Mouse (Mus musculus) heart, adult 2 months (tissue): ENCODE measurements at regions not wholly inside any gene's neighbourhood (a gene's known extent, or its start where the extent isn't known, plus 50 kb on each side); places are given as distances from the start of the nearest gene placed in this dataset.

Experiments used
- DNase-seq, 2 experiments: peaks; one replicate each; pipeline ENCODE4 v3.0.0; 2021
- H3K27ac ChIP-seq: fragments of 200-600 bp; 2 replicates; pipeline ENCODE4 v1.8.1; 2022
- H3K27me3 ChIP-seq: fragments of 200-500 bp; 2 replicates; pipeline ENCODE4 v1.6.1; 2012; ENCODE audit warnings: mild to moderate bottlenecking, low read length, inconsistent platforms, mixed read lengths; ENCODE audit not compliant: control insufficient read depth, insufficient read depth
- H3K36me3 ChIP-seq: fragments of 200-500 bp; 2 replicates; pipeline ENCODE4 v1.6.1; 2012; ENCODE audit warnings: low read length, inconsistent platforms; ENCODE audit not compliant: control insufficient read depth, insufficient read depth
- H3K4me1 ChIP-seq: fragments of 200-500 bp; 2 replicates; pipeline ENCODE4 v1.6.1; 2011; ENCODE audit warnings: low read length; ENCODE audit not compliant: control insufficient read depth, insufficient read depth
- H3K4me3 ChIP-seq: fragments of 200-600 bp; 2 replicates; pipeline ENCODE4 v1.8.1; 2022
- H3K79me2 ChIP-seq: fragments of 200-500 bp; replicated peaks from 2 replicates; pipeline ENCODE4 v1.6.1; 2012; ENCODE audit warnings: mild to moderate bottlenecking, inconsistent platforms, low read length, moderate library complexity, mixed read lengths; ENCODE audit not compliant: control insufficient read depth, insufficient read depth
- H3K9ac ChIP-seq: fragments of 200-500 bp; 2 replicates; pipeline ENCODE4 v1.6.1; 2012; ENCODE audit warnings: low read depth, mild to moderate bottlenecking, control low read depth, inconsistent platforms, low read length, mixed read lengths
- CTCF ChIP-seq: fragments of 200-600 bp; IDR thresholded peaks from 2 replicates; pipeline ENCODE4 v1.8.1; 2022; ENCODE audit warnings: antibody characterized with exemption, mild to moderate bottlenecking, moderate library complexity
- EP300 ChIP-seq: fragments of 200-500 bp; IDR thresholded peaks from 2 replicates; pipeline ENCODE4 v1.6.1; 2011; ENCODE audit warnings: low read depth, low read length, control low read depth; ENCODE audit not compliant: insufficient read depth
- POLR2A ChIP-seq: fragments of 200-500 bp; IDR thresholded peaks from 2 replicates; pipeline ENCODE4 v1.6.1; 2011; ENCODE audit warnings: mild to moderate bottlenecking, low read depth, low read length, control low read depth; ENCODE audit not compliant: insufficient read depth
- WGBS: fragments of 180-500 bp; shearing (Covaris S2); methylation state at CpG from one replicate; pipeline ENCODE4 v1.1.7; 2018; 5-methylcytosine and 5-hydroxymethylcytosine counted together
- intact Hi-C: fragments of 180-260 bp; cut with DNase I; formaldehyde crosslinking; loops from one replicate; pipeline ENCODE4 v1.15.1; 2025

DNA sequence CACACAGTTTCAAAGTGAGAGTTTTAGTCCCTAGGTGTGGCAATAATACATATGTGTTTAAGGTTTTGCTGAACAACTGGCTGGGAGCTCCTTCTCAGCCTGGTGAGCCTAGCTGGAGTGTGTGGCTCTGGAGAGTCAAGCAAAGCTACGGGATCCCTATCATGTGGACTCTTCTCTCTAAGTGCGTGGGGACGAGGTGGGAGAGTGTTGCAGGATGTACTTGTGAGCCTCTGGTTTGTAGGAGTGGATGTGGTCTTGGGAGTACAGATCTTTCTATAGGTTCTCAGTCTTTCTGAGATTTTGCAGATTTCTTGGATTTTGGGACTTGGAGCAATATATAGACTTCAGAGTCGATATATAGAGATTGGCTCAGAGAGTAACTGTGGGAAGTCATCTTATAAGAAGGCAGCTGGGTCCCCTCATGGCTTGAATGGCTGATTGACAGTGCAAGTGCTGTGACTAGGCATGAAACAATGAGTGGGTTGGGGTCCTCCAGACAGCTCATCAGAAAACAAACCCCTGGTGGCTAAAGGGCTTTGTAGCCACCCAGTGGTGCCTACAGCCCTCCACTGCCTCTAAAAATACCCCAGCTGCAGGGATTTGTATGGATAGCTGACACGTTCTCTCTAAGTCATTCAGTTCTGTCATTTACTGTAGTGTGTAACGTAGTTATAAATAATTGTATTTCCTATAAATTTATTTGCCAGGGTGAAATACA, 486.1 kb downstream of the Cdh26 start:
- no peaks in the 10 kb centered on the region for H3K4me1 ChIP-seq
- TF ChIP-seq POLR2A (no peak), CTCF (no peak), EP300 (no peak)
- 83% methylated on average over 6 of the region's 6 CpGs for WGBS

DNA sequence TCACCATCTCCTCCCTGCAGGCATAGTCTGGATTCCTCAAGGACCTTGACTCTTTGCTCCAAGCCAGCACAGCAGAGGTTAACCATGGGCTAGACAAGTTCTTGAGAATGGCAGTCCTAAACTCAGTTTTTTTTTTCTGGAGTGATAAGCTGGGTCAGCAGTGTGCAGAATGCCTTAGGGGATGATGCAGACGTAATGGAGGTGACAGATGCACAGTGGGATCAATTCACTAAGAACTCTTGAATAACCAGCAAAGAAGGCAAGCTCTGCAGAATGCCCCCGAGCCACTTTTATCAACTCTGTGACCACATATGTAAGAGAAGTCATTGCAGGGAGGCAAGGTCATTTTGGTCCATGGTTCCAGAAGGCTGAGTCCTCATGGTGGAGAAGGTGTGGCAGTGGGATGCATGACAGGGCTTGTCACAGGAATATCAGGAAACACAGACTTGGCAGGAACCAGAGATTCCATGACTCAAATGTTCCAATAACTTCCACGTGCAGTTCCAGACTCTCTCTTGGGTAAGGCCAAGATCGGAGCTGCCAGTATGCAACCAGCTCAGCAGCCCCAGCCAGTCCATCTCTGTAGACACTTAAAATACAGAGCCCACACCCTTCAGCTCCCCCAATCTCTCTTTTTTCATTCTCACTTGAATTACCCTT, 494.3 kb downstream of the Cdh26 start:
- intact Hi-C loops = no loop called here
- H3K4me1 ChIP-seq = peaks cover 2% of the 10 kb centered on the region; the same call in 1 of the 2 replicates
- TF ChIP-seq POLR2A (no peak), EP300 (peak; percentile 94)
- no peaks in the 10 kb centered on the region for H3K36me3 ChIP-seq
- 18% methylated on average over 4 of the region's 4 CpGs for WGBS
- DNase-seq = peak; percentile 29 to 61
- no peaks in the 10 kb centered on the region for H3K79me2 ChIP-seq
- H3K27ac ChIP-seq = peak overlapping the region; percentile 45
- H3K4me3 ChIP-seq = no peak overlapping the region
- H3K27me3 ChIP-seq = no peaks in the 10 kb centered on the region
- no peak overlapping the region for H3K9ac ChIP-seq

More for the DNA sequence above, 486.1 kb downstream of the Cdh26 start:
- Histone ChIP-seq H3K4me3 (no peak overlapping the region), H3K79me2 (no peaks in the 10 kb centered on the region), H3K27ac (no peak overlapping the region), H3K36me3 (no peaks in the 10 kb centered on the region), H3K27me3 (no peaks in the 10 kb centered on the region), H3K9ac (no peak overlapping the region)
- intact Hi-C loops = no loop called here
- DNase-seq = no peak

DNA sequence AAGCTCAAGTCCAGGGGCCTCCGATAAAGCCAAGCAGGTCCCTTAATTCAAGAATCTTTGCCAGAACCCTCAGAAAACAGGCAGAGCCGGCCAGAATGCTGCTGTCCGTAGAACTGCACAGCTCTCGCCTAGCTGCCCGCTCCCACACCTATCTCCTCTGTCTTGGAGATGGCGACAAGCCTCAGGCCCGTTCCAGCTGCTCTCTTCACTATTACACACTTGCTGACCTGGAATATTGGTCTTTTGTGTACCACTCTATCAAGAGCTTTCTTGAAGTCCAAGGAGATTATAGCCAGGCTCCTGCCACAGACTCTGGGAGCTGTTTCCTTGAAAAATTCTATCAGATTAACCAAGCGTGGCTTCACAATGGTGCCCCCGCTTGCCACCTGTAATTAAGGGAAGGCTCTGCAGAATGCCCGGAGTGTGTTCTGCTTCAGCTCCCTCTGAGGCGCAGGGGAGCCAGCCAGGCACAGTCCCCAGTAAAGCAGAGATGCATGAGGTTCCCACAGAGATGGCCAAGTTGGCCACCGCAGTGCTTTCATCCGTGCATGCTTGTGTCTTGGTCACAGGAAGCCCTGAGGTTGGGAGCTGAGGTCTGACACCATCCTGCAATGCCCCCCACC, 496.8 kb downstream of the Cdh26 start:
- H3K4me3 ChIP-seq = no peak overlapping the region

DNA sequence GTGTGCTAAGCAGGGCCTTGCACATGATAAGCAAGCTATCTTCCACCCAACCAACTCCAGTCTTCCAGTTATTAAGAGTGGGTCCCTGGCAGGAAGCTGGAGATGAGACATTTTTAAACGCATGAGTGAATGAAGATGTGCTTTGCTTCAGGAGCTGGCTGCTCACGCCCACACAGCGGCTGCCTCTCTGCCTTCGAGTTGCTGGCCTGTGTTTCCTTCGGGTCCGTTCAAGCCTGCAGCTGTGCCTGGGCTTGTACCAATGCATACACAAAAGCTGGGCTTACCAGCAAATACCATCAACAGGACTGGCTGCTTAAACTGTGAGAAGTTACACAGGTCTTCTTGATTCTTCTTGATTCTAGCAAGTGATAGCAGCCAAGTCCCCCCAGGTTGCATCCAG, 498.7 kb downstream of the Cdh26 start:
- no peaks in the 10 kb centered on the region for H3K79me2 ChIP-seq
- H3K27ac ChIP-seq = no peak overlapping the region
- no peaks in the 10 kb centered on the region for H3K36me3 ChIP-seq
- H3K4me1 ChIP-seq = peaks cover 2% of the 10 kb centered on the region; the same call in 1 of the 2 replicates
- TF ChIP-seq POLR2A (no peak), CTCF (no peak), EP300 (no peak)
- 68% methylated on average over 6 of the region's 6 CpGs for WGBS
- DNase-seq = no peak
- H3K4me3 ChIP-seq = no peak overlapping the region
- intact Hi-C loops = no loop called here
- no peak overlapping the region for H3K9ac ChIP-seq
- no peaks in the 10 kb centered on the region for H3K27me3 ChIP-seq

More for the DNA sequence above, 496.8 kb downstream of the Cdh26 start:
- TF ChIP-seq POLR2A (no peak), CTCF (no peak), EP300 (no peak)
- Histone ChIP-seq H3K36me3 (no peaks in the 10 kb centered on the region), H3K27ac (no peak overlapping the region), H3K79me2 (no peaks in the 10 kb centered on the region), H3K9ac (no peak overlapping the region), H3K4me1 (peaks cover 2% of the 10 kb centered on the region; the same call in 1 of the 2 replicates), H3K27me3 (no peaks in the 10 kb centered on the region)
- intact Hi-C loops = no loop called here
- 66% methylated on average over 13 of the region's 13 CpGs for WGBS
- no peak for DNase-seq

DNA sequence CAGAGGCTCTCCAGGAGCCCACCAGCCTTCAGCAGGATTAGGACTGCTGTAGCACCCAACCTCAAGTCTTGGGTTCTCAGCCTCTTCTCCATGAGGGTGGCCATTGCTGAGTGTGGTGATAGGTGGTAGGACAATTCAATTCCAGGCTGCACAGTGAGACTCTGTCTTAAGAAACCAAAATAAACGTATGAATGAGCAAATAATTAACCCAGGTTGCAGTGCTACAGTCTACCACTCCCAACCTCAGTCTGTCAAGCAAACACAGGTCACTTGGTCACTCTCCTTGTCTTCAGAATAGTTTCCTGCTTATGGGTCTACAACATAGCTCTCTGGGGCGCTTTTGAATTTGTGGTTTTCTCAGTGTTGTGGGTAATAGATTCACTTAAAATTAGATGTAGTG, 499.8 kb downstream of the Cdh26 start:
- peaks cover 1% of the 10 kb centered on the region; the same call in 1 of the 2 replicates for H3K4me1 ChIP-seq
- no peak overlapping the region for H3K9ac ChIP-seq
- whole genome bisulfite sequencing = 58% methylated on average over 2 of the region's 2 CpGs
- no peaks in the 10 kb centered on the region for H3K27me3 ChIP-seq
- no peaks in the 10 kb centered on the region for H3K36me3 ChIP-seq
- no peak overlapping the region for H3K27ac ChIP-seq
- intact Hi-C loops = no loop called here
- no peak for DNase-seq
- H3K79me2 ChIP-seq = no peaks in the 10 kb centered on the region
- TF ChIP-seq POLR2A = no peak
- TF ChIP-seq EP300 = no peak
- TF ChIP-seq CTCF = no peak
- no peak overlapping the region for H3K4me3 ChIP-seq

DNA sequence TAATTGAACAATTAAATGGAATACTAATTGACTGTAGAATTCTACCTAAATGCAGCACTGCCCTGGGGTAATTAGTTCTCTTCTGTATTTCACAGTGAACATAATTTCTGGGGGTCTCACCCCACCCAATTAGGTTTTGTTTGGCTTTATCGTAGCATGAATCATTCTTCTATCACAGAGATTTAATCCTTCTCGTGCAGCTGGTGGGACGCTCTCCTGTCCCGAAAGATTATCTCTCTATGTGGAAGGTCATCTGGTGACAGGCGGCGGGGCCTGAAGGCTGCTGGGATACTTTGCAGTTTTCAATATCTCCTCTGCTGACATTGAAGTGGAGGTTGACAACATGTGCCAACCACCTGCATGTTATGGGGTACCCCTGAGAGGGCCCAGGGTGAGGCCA, 493.8 kb upstream of the Cdh4 start:
- no peak for DNase-seq
- H3K4me1 ChIP-seq = no peaks in the 10 kb centered on the region
- no peak overlapping the region for H3K9ac ChIP-seq
- intact Hi-C loops = no loop called here
- H3K27ac ChIP-seq = no peak overlapping the region
- TF ChIP-seq POLR2A (no peak), EP300 (no peak), CTCF (no peak)
- WGBS = 69% methylated on average over 6 of the region's 6 CpGs
- no peak overlapping the region for H3K4me3 ChIP-seq
- H3K36me3 ChIP-seq = no peaks in the 10 kb centered on the region
- H3K79me2 ChIP-seq = no peaks in the 10 kb centered on the region
- no peaks in the 10 kb centered on the region for H3K27me3 ChIP-seq
